Mouse (Mus musculus): ENCODE results near the gene Gnat1. TPM values are rescaled to one million over a fixed set of nuclear protein-coding genes. Genes with fewer than 3 reads are reported as not detected.

Gnat1 gene
- polyA plus RNA-seq, 1 experiment from 2014 or later, result 1.3 TPM

DNA sequence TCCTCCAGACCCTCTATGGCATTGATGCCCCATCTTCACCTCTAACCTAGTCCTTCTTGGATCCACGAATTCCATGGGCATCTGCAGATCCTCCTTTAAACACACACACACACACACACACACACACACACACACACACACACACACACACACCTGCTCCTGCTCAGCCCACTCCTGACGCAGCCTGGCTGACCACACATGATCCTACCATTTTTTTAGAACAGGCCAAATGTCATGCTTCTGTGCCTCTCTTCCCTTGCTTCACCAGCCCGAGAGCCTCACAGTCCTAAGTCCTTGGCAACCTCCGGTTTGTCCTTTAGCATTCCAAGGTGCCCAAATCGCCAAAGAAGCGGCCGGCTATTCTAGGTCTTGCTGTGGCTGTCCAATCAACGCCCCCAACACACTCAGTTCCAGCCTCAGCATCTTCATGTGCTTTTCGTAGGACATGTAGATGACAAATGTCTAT is 10.0 kb downstream of the Gnat1 start, which contains the start of gene Slc38a3:
TSS of gene Slc38a3 (minus strand) at position 51 of the 466 bp plus-strand sequence.
- Histone ChIP-seq H3K27me3 (replicated peaks; ENCODE audit: control insufficient read depth, insufficient read depth, low read length) (peaks cover 10% of the 10 kb centered on the region), H3K36me3 (ENCODE audit: control insufficient read depth, insufficient read depth, low read length) (no peaks in the 10 kb centered on the region), H3K9me3 (ENCODE audit: control insufficient read depth, low read length) (no peaks in the 10 kb centered on the region), H3K4me1 (ENCODE audit: control insufficient read depth, insufficient read depth, low read depth, low read length) (peaks cover 22% of the 10 kb centered on the region), H3K4me2 (ENCODE audit: low read length) (no peak within 1 kb of the TSS), H3K4me3 (ENCODE audit: low read length) (no peak within 1 kb of the TSS), H3K27ac (ENCODE audit: low read depth, low read length) (no peak within 1 kb of the TSS), H3K9ac (ENCODE audit: low read depth, low read length) (no peak within 1 kb of the TSS)
- no peak for ATAC-seq
- 86% methylated on average over 9 of the region's 9 CpGs for WGBS

GRCm38 (mm10) chr9:107668916-107669315 is 10.6 kb downstream of the Gnat1 start:
- peaks cover 9% of the 10 kb centered on the region for H3K27me3 ChIP-seq (replicated peaks; ENCODE audit: control insufficient read depth, insufficient read depth, low read length)
- 62% methylated on average over 3 of the region's 3 CpGs for WGBS

DNA sequence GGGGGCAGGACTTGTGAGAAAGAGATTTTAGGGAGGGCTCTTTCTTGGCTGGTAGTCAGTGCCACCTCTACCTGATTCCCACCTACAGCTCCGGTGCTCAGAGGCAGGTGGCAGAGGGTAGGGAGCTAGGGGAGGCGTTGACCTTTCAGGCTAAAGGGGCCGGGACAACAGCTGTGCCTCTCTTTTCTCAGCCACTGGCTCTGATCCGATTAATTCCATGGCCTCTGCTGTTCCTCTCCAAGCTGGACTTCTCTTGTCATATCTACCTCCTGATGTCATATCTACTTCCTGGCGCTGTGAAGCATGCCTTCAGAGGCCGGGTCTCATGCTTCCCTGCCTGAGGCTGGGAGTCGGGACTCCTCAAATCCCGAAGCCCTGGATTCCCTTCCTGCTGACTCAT is 11.5 kb downstream of the Gnat1 start:
- no peak overlapping the region for H3K4me3 ChIP-seq (ENCODE audit: low read length)
- H3K4me2 ChIP-seq (ENCODE audit: low read length), result no peak overlapping the region
- no peak overlapping the region for H3K9ac ChIP-seq (ENCODE audit: low read depth, low read length)
- WGBS, result 50% methylated on average over 8 of the region's 8 CpGs
- no peaks in the 10 kb centered on the region for H3K36me3 ChIP-seq (ENCODE audit: control insufficient read depth, insufficient read depth, low read length)
- no peak for ATAC-seq
- peaks cover 26% of the 10 kb centered on the region for H3K4me1 ChIP-seq (ENCODE audit: control insufficient read depth, insufficient read depth, low read depth, low read length)
- no peak overlapping the region for H3K27ac ChIP-seq (ENCODE audit: low read depth, low read length)
- H3K9me3 ChIP-seq (ENCODE audit: control insufficient read depth, low read length), result no peaks in the 10 kb centered on the region
- peaks cover 9% of the 10 kb centered on the region for H3K27me3 ChIP-seq (replicated peaks; ENCODE audit: control insufficient read depth, insufficient read depth, low read length)

More at GRCm38 (mm10) chr9:107668916-107669315, 10.6 kb downstream of the Gnat1 start:
- H3K4me2 ChIP-seq (ENCODE audit: low read length), result no peak overlapping the region
- no peak overlapping the region for H3K9ac ChIP-seq (ENCODE audit: low read depth, low read length)
- no peaks in the 10 kb centered on the region for H3K36me3 ChIP-seq (ENCODE audit: control insufficient read depth, insufficient read depth, low read length)
- no peaks in the 10 kb centered on the region for H3K9me3 ChIP-seq (ENCODE audit: control insufficient read depth, low read length)
- no peak overlapping the region for H3K27ac ChIP-seq (ENCODE audit: low read depth, low read length)
- no peak for ATAC-seq
- peaks cover 22% of the 10 kb centered on the region for H3K4me1 ChIP-seq (ENCODE audit: control insufficient read depth, insufficient read depth, low read depth, low read length)
- no peak overlapping the region for H3K4me3 ChIP-seq (ENCODE audit: low read length)

- Histone ChIP-seq H3K9me3 (ENCODE audit: control insufficient read depth, low read length) (no peaks in the 10 kb centered on the region), H3K4me3 (ENCODE audit: low read length) (peak overlapping the region; percentile 50), H3K9ac (ENCODE audit: low read depth, low read length) (peak overlapping the region; percentile 70), H3K27ac (ENCODE audit: low read depth, low read length) (peak overlapping the region; percentile 60), H3K4me1 (ENCODE audit: control insufficient read depth, insufficient read depth, low read depth, low read length) (peaks cover 29% of the 10 kb centered on the region), H3K4me2 (ENCODE audit: low read length) (peak overlapping the region; percentile 73), H3K27me3 (replicated peaks; ENCODE audit: control insufficient read depth, insufficient read depth, low read length) (peaks cover 9% of the 10 kb centered on the region), H3K36me3 (ENCODE audit: control insufficient read depth, insufficient read depth, low read length) (no peaks in the 10 kb centered on the region)
- under 1% methylated on average over 24 of the region's 24 CpGs for WGBS
- peak; percentile 81 for ATAC-seq
Observed at GRCm38 (mm10) chr9:107667219-107667618, 12.3 kb downstream of the Gnat1 start.

- H3K9me3 ChIP-seq (ENCODE audit: control insufficient read depth, low read length), result no peaks in the 10 kb centered on the region
- peak overlapping the region; percentile 50 for H3K4me3 ChIP-seq (ENCODE audit: low read length)
- H3K4me2 ChIP-seq (ENCODE audit: low read length), result peak overlapping the region; percentile 73
- H3K27me3 ChIP-seq (replicated peaks; ENCODE audit: control insufficient read depth, insufficient read depth, low read length), result peaks cover 9% of the 10 kb centered on the region
- peak overlapping the region; percentile 70 for H3K9ac ChIP-seq (ENCODE audit: low read depth, low read length)
- 1% methylated on average over 30 of the region's 30 CpGs for WGBS
- H3K27ac ChIP-seq (ENCODE audit: low read depth, low read length), result peak overlapping the region; percentile 60
- no peaks in the 10 kb centered on the region for H3K36me3 ChIP-seq (ENCODE audit: control insufficient read depth, insufficient read depth, low read length)
- ATAC-seq, result no peak; the same call in 1 of the 2 replicates
- peaks cover 29% of the 10 kb centered on the region for H3K4me1 ChIP-seq (ENCODE audit: control insufficient read depth, insufficient read depth, low read depth, low read length)
Observed at GRCm38 (mm10) chr9:107666751-107667205, 12.7 kb downstream of the Gnat1 start.

DNA sequence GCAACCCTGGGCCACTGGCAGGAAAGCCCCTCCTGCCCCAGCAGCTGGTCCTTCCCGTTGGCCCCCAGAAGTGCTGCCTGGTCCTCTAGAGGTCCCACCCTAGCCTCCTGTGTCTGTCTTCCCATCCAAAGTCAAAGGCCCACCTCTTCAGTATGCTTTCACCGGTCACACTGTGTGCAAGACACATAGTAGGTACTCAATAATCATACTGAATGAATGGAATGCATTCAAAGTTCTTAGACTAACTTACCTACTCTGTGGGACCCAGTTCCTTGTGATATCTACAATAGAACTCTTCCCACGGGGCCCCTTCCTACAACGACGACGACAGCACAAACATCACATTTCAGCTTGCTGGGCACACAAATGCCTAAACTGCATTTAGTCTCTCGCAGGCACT is 14.2 kb downstream of the Gnat1 start:
- Histone ChIP-seq H3K27me3 (replicated peaks; ENCODE audit: control insufficient read depth, insufficient read depth, low read length) (peaks cover 9% of the 10 kb centered on the region), H3K4me3 (ENCODE audit: low read length) (peak overlapping the region; percentile 50), H3K36me3 (ENCODE audit: control insufficient read depth, insufficient read depth, low read length) (no peaks in the 10 kb centered on the region), H3K27ac (ENCODE audit: low read depth, low read length) (peak overlapping the region; percentile 15; the same call in 1 of the 2 replicates), H3K9me3 (ENCODE audit: control insufficient read depth, low read length) (no peaks in the 10 kb centered on the region), H3K4me2 (ENCODE audit: low read length) (peak overlapping the region; percentile 73), H3K4me1 (ENCODE audit: control insufficient read depth, insufficient read depth, low read depth, low read length) (peaks cover 35% of the 10 kb centered on the region), H3K9ac (ENCODE audit: low read depth, low read length) (no peak overlapping the region)
- WGBS, result 83% methylated on average over 7 of the region's 7 CpGs
- no peak for ATAC-seq

- H3K27me3 ChIP-seq (replicated peaks; ENCODE audit: control insufficient read depth, insufficient read depth, low read length), result peaks cover 9% of the 10 kb centered on the region
- no peaks in the 10 kb centered on the region for H3K36me3 ChIP-seq (ENCODE audit: control insufficient read depth, insufficient read depth, low read length)
- peak; percentile 29; the same call in 1 of the 2 replicates for ATAC-seq
- H3K4me2 ChIP-seq (ENCODE audit: low read length), result peak overlapping the region; percentile 38
- 35% methylated on average over 9 of the region's 9 CpGs for WGBS
- peak overlapping the region; percentile 19 for H3K27ac ChIP-seq (ENCODE audit: low read depth, low read length)
- H3K4me3 ChIP-seq (ENCODE audit: low read length), result no peak overlapping the region
- H3K9ac ChIP-seq (ENCODE audit: low read depth, low read length), result no peak overlapping the region
- no peaks in the 10 kb centered on the region for H3K9me3 ChIP-seq (ENCODE audit: control insufficient read depth, low read length)
- H3K4me1 ChIP-seq (ENCODE audit: control insufficient read depth, insufficient read depth, low read depth, low read length), result peaks cover 34% of the 10 kb centered on the region
Observed at GRCm38 (mm10) chr9:107663525-107663924, 16.0 kb downstream of the Gnat1 start.

- Histone ChIP-seq H3K27me3 (replicated peaks; ENCODE audit: control insufficient read depth, insufficient read depth, low read length) (peaks cover 6% of the 10 kb centered on the region), H3K9ac (ENCODE audit: low read depth, low read length) (no peak overlapping the region), H3K4me2 (ENCODE audit: low read length) (no peak overlapping the region), H3K9me3 (ENCODE audit: control insufficient read depth, low read length) (no peaks in the 10 kb centered on the region), H3K4me3 (ENCODE audit: low read length) (no peak overlapping the region), H3K27ac (ENCODE audit: low read depth, low read length) (no peak overlapping the region), H3K36me3 (ENCODE audit: control insufficient read depth, insufficient read depth, low read length) (no peaks in the 10 kb centered on the region), H3K4me1 (ENCODE audit: control insufficient read depth, insufficient read depth, low read depth, low read length) (peaks cover 24% of the 10 kb centered on the region)
- no peak for ATAC-seq
- WGBS, result 85% methylated on average over 8 of the region's 8 CpGs
Observed at GRCm38 (mm10) chr9:107662342-107662741, 17.2 kb downstream of the Gnat1 start.

DNA sequence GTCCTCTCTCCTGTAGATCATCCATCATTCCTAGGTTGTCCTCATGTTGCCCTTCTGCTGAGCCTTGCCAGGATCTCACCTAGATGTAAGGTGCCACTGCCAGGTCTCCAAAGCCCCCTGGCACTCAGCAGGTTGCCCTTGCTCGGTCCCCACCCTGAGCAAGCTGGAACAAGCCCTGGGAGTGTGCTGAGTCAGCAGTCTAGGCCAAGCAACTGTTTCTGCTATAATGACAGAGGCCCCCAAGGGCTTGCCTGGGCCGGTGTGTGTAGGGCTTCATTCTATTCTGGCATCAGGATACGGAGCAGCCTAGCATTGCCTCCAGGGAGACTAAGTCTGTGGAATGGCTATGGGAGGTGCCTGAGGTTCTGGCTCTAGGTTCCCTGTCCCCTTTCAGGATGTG is 18.7 kb downstream of the Gnat1 start:
- Histone ChIP-seq H3K4me3 (ENCODE audit: low read length) (no peak overlapping the region), H3K36me3 (ENCODE audit: control insufficient read depth, insufficient read depth, low read length) (no peaks in the 10 kb centered on the region), H3K4me2 (ENCODE audit: low read length) (no peak overlapping the region), H3K9me3 (ENCODE audit: control insufficient read depth, low read length) (no peaks in the 10 kb centered on the region), H3K27ac (ENCODE audit: low read depth, low read length) (no peak overlapping the region; the same call in 1 of the 2 replicates), H3K4me1 (ENCODE audit: control insufficient read depth, insufficient read depth, low read depth, low read length) (peaks cover 15% of the 10 kb centered on the region), H3K27me3 (replicated peaks; ENCODE audit: control insufficient read depth, insufficient read depth, low read length) (peaks cover 4% of the 10 kb centered on the region), H3K9ac (ENCODE audit: low read depth, low read length) (no peak overlapping the region)
- no peak for ATAC-seq
- WGBS, result 46% methylated on average over 3 of the region's 3 CpGs
